Mouse (Mus musculus) spleen, postnatal 4 days (tissue): ENCODE results near the gene Fbxo41.
A peak's percentile ranks its signal among the peaks of the same experiment; 100 is the strongest.

Source experiments
- DNase-seq, 2 experiments: peaks; one replicate each; pipeline ENCODE4 v3.0.0; 2022; ENCODE audit warnings: low spot score in 2 of 2

Fbxo41 gene

DNA sequence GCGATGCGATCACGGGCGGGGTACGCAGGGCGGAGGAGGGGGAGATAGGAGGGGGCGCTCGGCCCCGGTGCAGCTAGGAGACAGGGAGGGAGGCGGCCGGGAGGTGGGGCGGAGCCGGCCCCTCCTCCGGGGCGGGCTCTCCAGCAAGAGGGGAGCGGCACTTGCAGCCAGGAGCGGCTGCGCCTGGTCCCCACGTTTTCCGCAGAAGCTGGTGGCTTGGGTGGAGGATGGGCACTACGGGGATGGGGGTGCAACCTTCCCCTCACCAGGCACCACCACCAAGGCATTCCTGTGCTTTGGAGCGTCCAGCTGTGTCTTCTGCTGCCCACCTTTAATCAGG, at the start of gene Fbxo41:
Gene Fbxo41 (minus strand): TSS at position 84 of the 340 bp plus-strand sequence.
- DNase-seq, result no peak

DNA sequence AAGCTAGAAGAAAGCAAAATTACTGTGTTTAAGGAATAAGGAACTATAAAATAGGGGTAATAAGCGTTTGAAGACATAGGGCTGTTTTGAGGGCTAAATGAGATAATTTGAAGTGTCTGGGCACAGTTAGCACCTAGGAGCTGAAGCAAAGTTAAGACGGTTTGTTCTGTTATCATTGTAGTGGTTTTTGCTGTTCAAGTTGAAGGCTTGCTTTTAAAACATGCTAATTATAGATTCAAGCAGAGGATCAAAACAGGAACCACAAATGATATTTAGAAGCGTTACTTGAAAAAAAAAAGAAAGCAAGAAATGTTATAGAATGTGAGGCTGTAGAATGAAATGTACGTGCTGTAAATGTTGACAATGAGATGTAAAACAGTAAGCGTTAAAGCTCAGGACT, 44.8 kb upstream of the Fbxo41 start:
- DNase-seq, result no peak

DNA sequence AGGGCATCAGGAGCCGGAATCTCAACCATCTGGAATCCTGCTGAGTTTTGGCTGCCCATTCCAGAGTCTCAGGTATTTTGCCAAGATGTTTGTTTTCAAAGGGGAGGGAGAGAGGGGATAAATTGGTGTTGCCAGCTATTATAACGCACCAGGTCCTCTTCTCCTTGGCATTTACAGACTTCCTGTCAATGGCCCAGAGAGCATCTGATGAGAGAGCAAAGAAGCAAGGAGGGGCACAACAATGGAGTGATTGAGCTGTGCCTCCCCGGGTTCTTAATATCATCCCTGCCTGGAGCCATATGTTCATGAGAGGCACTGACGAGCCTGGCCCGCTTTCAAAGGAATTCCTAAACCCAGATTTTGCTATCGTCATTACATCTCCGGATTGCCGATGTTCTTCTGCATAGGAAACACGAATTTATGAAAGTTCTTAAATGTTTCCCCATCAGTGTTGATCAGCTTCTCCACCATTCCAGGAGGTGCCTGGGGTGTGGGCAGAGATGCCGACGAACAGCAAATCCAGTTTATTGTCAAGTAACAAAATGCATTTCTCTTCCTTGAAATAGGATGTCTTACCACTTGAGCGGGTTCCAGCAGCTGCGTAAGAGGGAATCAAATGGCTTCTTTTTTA, 41.6 kb upstream of the Fbxo41 start:
- no peak for DNase-seq

DNA sequence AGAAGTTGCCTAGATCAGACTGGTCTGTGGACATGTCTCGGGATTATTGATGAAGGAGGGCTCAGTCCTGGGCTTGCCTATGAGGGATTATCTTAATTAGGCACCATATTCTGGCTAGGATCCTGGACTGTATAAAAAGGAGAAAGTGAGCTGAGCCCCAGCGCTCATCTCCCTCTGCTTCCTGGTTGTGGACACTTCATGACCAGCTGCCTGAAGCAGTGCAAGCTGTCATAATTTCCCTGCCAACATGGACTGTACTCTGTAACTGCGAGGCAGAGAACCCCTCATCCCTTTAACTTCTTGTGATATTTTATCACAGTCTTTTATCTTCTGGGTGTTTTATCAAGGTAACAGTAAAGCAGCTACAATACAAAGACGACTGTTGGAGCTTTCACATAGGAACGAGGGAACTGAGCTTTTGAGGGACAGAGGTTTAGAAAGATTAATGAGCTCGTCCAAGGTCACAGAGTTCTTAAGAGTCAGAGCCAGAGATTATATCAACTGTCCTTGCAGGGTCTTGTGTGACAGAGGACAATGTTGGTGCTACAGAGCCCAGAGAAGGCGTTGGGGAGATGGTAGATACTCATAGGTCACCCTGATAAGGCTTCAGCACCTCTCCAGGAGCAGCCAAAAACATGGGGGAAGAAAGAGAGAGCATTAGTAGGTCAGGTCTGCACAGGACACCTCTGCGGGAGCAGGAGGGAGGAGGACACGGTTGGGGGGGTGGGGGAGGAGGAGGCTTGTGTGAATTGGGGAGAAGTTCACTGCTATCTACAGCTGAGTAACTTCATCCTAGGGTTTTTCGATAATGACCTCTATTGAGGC, 40.8 kb upstream of the Fbxo41 start:
- no peak for DNase-seq

DNA sequence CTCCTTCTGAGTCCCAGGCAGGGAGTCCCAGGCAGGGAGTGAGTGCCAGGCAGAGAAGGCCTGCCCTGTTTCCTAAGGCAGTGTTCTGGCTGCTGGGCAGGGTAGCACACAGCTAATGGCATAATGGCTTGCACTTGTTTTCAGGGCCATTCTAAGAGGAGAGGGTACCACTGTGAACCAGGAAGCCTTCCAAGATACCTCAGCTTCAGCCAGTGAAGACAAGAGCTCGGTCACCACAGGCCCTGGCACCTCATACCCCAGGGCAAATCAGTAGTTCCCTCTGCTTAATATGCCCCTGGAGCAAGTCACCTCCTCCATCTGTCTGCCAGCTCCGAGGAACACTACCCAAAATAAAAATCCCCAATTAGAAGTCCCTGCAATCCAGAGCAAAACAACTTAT, 20.0 kb upstream of the Fbxo41 start:
- no peak for DNase-seq

DNA sequence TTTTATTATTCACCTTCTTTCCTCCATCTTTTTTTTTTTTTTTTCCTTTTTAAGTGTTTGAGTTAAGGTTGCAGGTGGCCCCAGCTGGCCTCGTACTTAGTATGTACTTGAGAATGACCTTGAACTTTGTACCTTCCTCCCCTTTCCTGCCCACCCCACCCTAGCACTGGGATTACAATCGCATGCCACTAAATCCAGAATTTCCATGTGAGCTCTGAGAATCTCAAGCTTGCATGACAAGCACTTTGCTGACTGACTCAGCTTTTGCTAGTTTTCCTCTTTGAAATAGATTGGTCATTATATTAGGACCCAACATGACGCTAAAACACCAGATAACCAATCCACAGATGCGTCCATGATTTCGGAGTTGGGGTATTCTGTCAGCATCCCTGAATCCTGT, 19.2 kb upstream of the Fbxo41 start:
- DNase-seq, result no peak

DNA sequence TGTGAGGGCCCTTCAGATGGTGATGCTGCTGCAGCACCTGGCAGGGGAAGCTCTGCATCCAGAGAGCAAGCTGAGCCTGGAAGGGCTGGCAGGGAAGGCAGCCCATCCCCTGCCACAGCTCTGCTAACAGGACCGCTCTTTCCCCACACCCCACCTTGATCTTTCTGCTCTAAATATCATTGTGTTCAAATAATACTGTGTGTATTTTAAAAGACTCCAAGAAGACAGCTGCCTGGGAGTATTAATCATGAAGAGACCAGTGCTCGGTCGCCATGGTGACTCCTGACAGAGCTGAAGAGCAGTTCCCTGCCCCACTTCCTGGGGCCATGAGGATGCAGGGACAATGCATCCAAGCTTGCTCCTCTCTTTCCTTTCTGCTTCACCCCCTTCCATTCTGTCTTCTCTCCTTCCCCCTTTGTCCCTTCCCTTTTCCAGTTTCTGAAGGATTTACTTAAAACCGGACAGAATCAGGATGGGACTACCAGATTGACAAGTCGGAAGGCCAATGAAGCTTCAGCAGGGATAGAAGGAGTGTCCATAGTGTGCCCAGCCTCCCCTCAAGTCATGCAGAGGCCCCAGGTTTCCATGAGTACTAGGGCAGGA, 15.4 kb upstream of the Fbxo41 start:
- no peak for DNase-seq

DNA sequence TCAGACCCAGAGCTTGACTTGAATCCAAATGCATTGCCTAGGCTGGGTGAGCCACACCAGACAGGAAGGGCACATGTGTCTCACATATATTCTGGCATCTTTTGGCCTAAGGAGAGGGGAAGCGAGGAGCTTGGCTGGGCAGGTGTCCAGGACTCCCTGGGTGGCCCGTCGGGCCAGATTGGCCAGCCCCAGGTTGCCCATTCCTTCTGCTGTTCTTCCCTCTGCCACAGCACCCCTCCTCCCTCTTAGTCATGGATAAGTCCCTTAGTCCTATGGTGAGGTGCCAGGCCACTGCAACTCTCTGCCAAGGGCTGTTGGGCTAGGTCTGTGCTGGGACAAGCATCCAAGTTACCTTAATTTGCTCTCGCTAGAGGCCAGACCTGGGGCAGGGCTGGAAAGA, 13.1 kb upstream of the Fbxo41 start:
- DNase-seq, result no peak

DNA sequence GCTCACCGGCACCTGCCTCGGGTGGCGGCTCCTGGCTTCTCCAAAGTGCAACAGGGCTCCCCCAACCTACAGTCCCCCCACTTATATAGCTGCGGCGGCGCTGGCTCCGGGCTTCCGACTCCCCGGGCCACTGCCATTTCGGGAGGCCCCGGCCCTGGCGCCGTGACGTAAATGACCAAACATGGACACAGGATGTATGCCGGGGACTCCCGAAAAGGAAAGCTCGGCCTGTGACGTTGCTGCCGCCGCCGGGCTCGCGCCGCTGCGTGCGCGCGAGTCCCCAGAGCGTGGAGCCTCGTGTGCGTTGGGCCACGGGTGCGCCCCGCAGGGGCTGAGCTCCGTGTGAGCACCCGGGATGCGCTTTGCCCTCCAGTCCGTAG, 10.7 kb upstream of the Fbxo41 start, which contains the start of gene Egr4:
Gene Egr4 (minus strand): TSS at position 59 of the 380 bp plus-strand sequence.
- no peak for DNase-seq

DNA sequence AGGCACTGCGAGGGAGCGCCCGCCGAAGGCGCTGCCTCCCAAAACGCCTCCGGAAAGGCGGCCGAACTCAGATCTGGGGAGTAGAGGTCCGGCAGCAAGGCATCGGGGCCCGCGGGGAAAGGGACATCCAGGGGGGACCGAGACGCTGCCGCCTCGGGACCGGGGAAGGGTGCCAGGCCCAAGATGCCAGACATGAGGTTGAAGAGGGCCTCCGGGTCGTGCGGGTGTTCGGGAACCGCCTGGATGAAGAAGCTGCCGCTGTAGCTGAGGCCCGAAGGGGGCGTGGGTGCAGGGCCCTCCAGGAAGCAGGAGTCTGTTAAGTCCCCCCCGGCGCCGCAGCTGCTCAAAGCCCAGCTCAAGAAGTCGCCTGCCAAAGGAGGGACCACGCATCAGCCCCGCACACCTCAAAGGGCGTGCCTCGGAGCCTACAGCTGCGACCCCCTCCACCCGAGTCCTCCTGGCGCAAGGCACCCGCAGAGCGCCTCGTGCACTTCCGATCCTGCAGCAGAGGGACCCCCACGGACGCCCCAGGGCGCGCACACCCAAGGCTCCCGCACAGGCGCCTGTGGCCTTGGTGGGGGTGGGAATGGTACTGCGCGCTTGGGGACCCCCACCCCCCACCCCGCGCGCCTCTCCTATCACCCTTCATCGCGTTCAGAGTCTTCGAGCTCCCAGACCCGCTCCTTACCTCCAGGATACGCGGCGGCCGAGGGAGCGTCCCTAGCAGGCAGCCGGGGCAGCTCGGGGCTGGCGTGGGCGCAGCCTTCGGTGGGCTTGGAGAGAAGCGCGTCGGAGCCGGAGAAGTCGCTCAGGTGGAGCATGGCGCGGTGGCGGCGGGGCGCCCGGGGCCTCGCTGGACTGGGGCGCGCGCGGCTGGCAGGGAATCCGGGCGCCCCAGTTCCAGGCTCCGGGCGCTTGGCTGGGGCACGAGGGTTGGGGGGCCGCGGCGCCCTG, 10.1 kb upstream of the Fbxo41 start:
- DNase-seq, result peak in 1 of 2 experiments; percentile 62

DNA sequence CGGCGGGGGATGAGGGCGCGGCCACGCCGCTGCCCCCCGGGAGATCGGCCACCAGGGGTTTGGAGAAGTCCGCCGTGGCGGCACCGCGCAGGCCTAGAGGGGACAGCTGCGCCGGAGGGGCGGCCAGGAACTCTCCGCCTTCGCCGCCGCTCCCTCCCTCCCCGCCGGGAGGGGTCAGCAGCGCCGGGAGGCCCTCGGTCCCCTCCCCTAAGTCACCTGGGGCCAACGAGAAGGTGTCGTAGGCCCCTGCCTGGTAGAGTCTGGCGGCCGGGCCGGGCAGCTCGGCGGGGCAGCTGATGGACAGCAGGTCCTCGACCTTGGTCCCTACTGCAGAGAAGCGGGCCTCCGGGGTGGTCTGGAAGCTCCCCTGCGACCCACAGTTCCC, 9.3 kb upstream of the Fbxo41 start:
- DNase-seq, result no peak

DNA sequence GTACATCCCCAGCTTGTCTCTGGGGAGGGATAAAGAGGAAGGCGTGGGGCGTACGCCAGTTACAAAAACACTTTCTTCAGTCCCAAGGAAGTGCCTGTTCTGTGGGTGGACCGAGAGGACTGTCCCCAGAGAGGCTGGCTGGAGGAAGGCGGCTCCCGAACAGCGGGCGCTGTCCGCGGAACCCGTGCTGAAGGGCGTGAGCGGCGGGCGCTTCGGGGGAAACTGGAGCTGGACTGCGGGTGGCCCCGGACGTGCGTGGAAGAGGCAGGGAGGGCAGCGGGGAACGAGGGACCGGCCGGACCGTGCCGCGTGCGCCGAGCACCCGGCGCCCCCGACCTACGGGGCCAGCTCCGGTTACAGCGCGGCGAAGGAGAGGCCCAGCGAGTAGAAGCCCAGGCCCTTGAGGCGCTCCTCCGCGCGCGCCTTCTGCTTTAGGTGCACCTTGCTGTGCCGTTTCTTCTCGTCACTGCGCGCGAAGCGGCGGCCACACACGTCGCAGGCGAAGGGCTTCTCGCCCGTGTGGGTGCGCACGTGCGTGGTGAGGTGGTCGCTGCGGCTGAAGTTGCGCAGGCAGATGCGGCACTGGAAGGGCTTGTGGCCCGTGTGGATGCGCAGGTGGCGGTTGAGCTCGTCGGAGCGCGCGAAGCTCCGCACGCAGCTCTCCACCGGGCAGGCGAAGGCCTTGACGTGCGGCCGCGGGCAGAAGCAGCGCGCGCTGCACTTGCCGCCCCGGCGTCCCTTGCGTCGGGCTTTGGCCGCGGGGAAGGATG, 8.7 kb upstream of the Fbxo41 start:
- DNase-seq, result peak in 1 of 2 experiments; percentile 67

DNA sequence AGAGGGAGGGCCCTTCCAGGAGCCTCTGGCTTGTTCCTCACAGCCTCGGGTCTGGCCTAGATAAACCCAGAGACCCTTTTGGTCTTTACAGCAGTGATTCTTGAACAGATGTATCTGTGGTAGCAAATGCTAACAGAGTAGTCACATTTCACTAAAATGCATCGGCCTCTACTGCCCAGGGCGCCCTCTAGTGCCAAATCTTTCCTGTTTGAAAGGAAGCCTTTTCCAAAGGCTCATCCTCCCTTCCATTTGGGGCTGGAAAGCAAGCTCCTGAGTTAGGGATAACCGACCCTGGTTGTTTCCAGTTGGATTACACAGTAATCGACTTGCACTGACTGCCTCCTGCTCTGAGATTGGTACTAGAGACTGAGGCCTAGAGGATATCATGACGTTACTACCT, 7.7 kb upstream of the Fbxo41 start:
- no peak for DNase-seq

DNA sequence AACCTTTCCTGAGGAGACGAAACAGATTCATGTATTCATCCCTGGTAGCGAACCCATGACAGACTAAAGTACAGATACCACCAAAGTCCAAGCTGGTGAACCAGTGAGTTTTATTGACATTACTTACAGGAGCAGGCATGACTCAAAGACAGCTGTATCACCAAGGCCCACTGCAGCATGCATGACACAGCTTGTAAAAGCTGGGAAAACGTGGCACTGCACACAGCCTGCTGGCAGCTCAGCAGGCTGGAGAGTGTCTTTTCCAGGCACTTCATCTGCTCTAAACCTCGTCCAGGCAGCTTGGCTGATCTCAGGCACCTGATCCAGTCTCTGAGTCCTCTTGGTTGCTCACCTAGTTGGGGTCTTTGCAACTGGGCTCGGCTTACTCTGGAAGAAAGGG, 5.8 kb upstream of the Fbxo41 start:
- DNase-seq, result no peak

DNA sequence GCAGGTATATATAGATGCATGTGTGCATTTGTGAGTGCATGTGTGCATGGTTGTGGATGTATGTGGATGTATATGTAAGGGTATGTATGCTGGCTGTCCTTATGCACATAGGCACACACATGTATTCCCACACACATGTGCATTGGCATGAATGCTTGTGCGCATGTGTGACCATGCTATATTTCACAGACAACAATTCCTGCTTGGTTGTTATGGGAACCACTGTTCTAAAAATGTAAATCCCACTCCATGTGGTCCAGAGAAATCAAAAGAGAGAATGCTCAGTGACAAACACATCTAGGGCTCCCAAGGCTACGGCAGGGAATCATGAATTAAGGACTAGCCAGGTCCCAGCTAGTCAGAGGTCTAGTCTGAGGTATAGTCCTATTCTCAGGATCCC, 2.1 kb upstream of the Fbxo41 start:
- no peak for DNase-seq

DNA sequence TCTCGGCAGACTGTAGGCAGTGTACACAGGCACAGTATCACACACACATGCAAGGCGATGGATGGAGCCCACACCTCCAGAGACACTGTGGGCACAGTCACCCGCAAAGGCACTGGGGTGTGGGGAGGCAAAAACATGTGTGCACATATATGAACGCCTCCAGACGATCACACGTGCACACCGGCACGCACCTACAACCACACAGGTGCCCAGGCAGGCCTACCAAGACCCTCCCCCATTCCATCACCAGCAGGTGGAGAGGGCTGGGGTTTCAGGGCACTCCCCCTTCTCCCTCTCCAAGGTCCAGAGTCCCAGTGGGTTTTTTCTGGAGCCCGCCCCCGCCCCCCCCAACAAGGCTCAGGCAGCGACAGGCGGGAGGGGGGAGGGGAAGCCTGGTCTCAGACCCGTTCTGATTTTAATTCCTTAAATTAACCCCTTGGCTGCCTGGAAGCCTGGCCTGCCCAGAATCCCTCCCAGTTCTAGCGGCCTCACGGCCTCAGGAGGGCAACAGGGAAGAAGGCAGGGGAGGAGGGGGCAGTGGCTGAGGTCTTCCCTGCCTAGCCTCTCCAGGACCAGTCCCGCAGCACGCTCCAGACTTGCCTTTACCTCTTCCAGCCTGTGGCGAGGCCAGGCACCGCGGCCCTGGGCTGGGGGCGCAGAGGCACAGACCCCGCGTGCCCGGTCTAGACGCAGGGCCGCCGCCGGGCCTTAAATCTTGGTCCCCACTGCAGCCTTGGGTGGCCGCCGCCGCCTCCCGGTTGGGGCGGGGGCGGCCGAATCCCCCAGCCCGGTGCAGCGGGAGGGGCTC, 487 bp downstream of the Fbxo41 start:
- DNase-seq, result no peak

DNA sequence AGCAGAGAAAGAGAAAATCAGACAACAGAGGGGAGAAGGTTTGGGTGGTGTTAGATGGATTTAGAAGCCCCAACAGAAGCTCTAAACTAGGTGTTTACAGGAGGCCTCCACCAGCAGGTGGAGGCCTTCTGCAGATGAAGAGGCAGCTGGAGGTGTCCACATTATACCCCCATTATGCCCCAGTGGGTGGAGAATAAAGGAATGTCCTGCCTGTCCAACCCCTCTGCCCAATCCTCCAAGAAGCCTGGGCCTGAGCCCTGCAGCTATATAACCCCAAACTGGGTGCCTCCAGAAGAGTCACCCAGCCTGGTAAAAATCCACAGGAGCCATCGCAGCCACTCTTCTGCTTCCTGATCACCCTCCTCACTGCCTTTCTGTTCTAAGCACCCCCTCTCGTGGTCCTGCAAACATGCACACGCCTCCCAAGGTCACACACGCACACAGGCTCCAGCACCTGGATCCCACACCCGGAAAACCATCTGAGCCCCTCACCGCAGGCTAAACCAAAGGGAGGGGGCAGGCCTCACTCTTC, 1.2 kb downstream of the Fbxo41 start:
- no peak for DNase-seq

DNA sequence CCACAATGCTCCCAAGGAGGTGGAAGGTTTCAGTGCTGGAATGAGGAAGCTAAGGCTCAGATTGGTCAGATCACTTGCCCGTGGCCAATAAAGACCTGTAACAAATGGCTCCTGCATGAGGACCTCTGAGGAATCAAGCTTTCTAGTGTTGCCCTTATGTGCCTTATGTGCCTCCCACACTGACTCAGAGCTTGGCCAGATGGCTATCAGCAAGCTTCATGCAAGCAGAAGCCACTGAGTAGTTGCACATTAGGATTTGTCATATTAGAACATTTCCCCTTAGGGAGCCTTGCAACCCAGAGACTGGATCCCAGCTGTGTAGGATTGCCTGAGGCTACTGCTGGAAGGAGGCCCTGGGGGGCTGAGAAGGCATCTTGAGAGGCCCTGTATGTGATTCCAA, 2.4 kb downstream of the Fbxo41 start:
- no peak for DNase-seq

DNA sequence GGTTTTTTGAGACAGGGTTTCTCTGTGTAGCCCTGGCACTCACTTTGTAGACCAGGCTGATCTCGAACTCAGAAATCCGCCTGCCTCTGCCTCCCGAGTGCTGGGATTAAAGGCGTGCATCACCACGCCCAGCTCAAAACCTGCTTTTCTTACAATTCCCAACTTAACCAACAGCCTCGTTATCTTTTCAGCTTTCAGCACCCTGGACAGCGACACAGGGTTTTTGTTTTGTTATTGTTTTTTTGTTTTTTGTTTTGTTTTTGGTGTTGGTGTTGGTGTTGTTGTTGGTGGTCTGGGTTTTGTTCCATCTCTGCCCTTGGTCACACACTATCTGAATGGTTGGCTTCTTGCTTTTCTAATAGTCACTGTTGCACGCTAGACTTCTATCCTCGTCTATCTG, 4.6 kb downstream of the Fbxo41 start:
- DNase-seq, result no peak

DNA sequence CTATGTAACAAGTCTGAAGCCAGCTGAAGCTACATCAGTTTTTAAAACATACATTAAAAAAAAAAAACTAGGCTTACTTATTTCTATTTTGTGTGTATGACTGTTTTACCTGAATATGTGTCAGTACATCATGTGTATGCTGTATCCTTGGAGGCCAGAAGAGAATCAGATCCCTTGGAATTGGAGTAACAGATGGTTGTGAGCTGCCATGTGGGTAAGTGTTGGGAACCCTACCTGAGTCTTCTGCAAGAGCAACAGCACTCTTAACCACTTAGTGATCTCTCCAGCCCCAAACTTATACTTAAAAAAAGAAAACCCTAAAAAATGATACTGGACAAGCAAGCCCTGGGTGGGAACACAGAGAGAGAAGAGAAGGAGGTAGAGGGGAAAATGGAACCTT, 5.8 kb downstream of the Fbxo41 start:
- DNase-seq, result no peak
